Mouse (Mus musculus) fibroblast of lung, adult 2 months (primary cell): ENCODE measurements around the gene Rptn.
"Not testable (repeated sequence)": the region's sequence is repeated elsewhere in the genome, so short reads cannot be mapped to it uniquely, and the experiment has no call there.

Source experiments
- DNase-seq: peaks from one replicate; pipeline ENCODE4 v3.0.0-alpha.2; 2011; ENCODE audit warnings: low read depth

Gene Rptn

GRCm38 (mm10) chr3:93393366-93393765 lies at the start of gene Rptn:
TSS of gene Rptn (plus strand) at chr3:93393699.
- DNase-seq, result no peak

- no peak for DNase-seq
These were observed 46.6 kb upstream of the Rptn start for GRCm38 (mm10) chr3:93346896-93347295.

GRCm38 (mm10) chr3:93360045-93360444 lies 33.5 kb upstream of the Rptn start:
- DNase-seq, result no peak

- DNase-seq, result peak; percentile 4
These were observed 31.4 kb upstream of the Rptn start for GRCm38 (mm10) chr3:93361933-93362574.

GRCm38 (mm10) chr3:93366966-93367575 lies 26.4 kb upstream of the Rptn start:
- no peak for DNase-seq

GRCm38 (mm10) chr3:93368171-93368570 lies 25.3 kb upstream of the Rptn start:
- DNase-seq, result no peak

- DNase-seq, result no peak
These were observed 20.1 kb upstream of the Rptn start for GRCm38 (mm10) chr3:93373416-93373815.

GRCm38 (mm10) chr3:93375196-93375595 lies 18.3 kb upstream of the Rptn start:
- no peak for DNase-seq

- DNase-seq, result no peak
These were observed 17.9 kb upstream of the Rptn start for GRCm38 (mm10) chr3:93375601-93376000.

- no peak for DNase-seq
These were observed 15.4 kb upstream of the Rptn start for GRCm38 (mm10) chr3:93378146-93378545.

- no peak for DNase-seq
These were observed 10.4 kb downstream of the Rptn start for GRCm38 (mm10) chr3:93403936-93404335.

GRCm38 (mm10) chr3:93406992-93407391 lies 13.5 kb downstream of the Rptn start:
- DNase-seq, result no peak

- no peak for DNase-seq
These were observed 18.4 kb downstream of the Rptn start for GRCm38 (mm10) chr3:93411905-93412304.

- no peak for DNase-seq
These were observed 38.2 kb downstream of the Rptn start for GRCm38 (mm10) chr3:93431673-93432072.

- DNase-seq, result no peak
These were observed 48.5 kb downstream of the Rptn start, which contains the start of gene Tchh for GRCm38 (mm10) chr3:93442030-93442429. TSS of gene Tchh (plus strand) at chr3:93442330.

- no peak for DNase-seq
These were observed 50.1 kb downstream of the Rptn start for GRCm38 (mm10) chr3:93443501-93444101.

- DNase-seq, result no peak
These were observed 51.1 kb downstream of the Rptn start for GRCm38 (mm10) chr3:93444343-93445164.

GRCm38 (mm10) chr3:93445165-93445705 lies 51.7 kb downstream of the Rptn start:
- no peak for DNase-seq

GRCm38 (mm10) chr3:93446128-93446755 lies 52.7 kb downstream of the Rptn start:
- DNase-seq, result no peak

- not testable (repeated sequence) for DNase-seq
These were observed 53.2 kb downstream of the Rptn start for GRCm38 (mm10) chr3:93446756-93447137.

- no peak for DNase-seq
These were observed 53.8 kb downstream of the Rptn start for GRCm38 (mm10) chr3:93447138-93447841.
